Mouse (Mus musculus): Measurements from ENCODE around the gene S1pr4. TPM values are rescaled to one million over a fixed set of nuclear protein-coding genes. Genes with fewer than 3 reads are reported as not detected.
A peak's percentile ranks its signal among the peaks of the same experiment; 100 is the strongest.

The S1pr4 gene
- polyA plus RNA-seq, 1 experiment from 2014 or later, result 0.54 TPM

DNA sequence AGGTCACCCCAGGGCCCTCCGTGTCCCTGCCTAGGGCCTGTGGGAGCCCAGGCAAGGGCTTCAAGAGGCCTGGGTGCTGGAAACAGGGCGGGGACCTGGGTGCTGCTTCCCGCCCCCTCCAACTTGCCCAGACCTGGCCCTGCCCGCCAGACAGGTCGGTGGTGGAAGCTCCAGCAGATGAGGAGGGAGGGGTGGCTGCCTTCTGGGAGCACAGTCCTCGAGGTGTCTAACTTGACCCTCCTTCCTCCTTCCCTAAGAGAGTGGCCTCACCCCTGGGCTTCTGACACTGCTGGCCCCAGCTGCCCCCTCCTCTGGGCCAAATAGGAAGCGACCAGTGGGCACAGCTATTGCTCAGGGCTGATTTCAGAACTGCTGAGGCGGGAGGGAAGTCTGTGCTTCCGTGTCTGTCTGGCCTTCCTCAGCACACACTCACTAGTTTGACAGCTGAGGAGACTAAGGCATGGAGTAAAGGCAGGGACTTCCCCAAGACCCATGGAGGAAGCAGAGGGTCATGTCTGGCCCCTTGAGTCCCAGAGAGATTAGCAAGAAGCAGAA lies 24.2 kb upstream of the S1pr4 start, which contains the start of gene Gna15:
Gene Gna15, minus strand, starts transcription at position 175 of the 555 bp plus-strand sequence.
- H3K27me3 ChIP-seq (ENCODE audit: control insufficient read depth, insufficient read depth, low read length), result peaks cover 4% of the 10 kb centered on the region; the same call in 1 of the 2 replicates
- no peaks in the 10 kb centered on the region for H3K4me1 ChIP-seq (ENCODE audit: control insufficient read depth, insufficient read depth, low read length)
- H3K9ac ChIP-seq (ENCODE audit: low read depth, low read length), result 0 out of 2 replicates have a peak within 1 kb of the TSS, but pooled peaks have one; percentile 7
- H3K27ac ChIP-seq (ENCODE audit: low read depth, low read length), result no peak within 1 kb of the TSS
- H3K4me3 ChIP-seq (ENCODE audit: low read length), result no peak within 1 kb of the TSS
- peaks cover 6% of the 10 kb centered on the region; the same call in 1 of the 2 replicates for H3K36me3 ChIP-seq (ENCODE audit: control insufficient read depth, insufficient read depth, low read length)
- no peaks in the 10 kb centered on the region for H3K9me3 ChIP-seq (ENCODE audit: control insufficient read depth, low read length)
- H3K4me2 ChIP-seq (replicated peaks; ENCODE audit: low read depth, low read length), result no peak within 1 kb of the TSS
- WGBS, result 24% methylated on average over 9 of the region's 9 CpGs
- 0 out of 2 replicates have a peak, but pooled peaks have one; percentile 17 for ATAC-seq (ENCODE audit: low FRiP score, low TSS enrichment)

DNA sequence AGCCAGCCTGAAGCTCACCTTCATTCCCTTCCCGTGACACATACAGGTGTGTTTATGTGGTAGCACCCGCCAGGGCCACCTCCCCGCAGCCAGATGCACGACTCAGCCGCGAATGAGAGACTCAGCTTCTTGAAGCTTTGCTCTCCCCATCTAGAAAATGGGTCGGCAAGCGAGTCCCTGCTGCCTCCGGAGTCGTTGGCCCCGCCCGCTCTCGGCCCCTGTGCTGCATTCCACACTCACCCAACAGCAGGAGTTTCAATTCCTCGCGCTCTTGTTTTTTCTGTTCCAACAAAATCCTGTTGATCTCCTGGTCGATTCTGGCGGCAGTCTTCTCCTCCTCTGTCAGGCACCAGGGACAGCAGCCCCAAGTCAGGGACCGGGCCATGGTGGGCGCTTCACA lies 23.6 kb upstream of the S1pr4 start:
- no peak for ATAC-seq (ENCODE audit: low FRiP score, low TSS enrichment)
- Histone ChIP-seq H3K9me3 (ENCODE audit: control insufficient read depth, low read length) (no peaks in the 10 kb centered on the region), H3K27me3 (ENCODE audit: control insufficient read depth, insufficient read depth, low read length) (peaks cover 4% of the 10 kb centered on the region; the same call in 1 of the 2 replicates), H3K4me3 (ENCODE audit: low read length) (no peak overlapping the region), H3K4me2 (replicated peaks; ENCODE audit: low read depth, low read length) (no peak overlapping the region), H3K27ac (ENCODE audit: low read depth, low read length) (no peak overlapping the region), H3K4me1 (ENCODE audit: control insufficient read depth, insufficient read depth, low read length) (no peaks in the 10 kb centered on the region), H3K36me3 (ENCODE audit: control insufficient read depth, insufficient read depth, low read length) (peaks cover under 1% of the 10 kb centered on the region; the same call in 1 of the 2 replicates), H3K9ac (ENCODE audit: low read depth, low read length) (no peak overlapping the region)
- WGBS, result 18% methylated on average over 19 of the region's 19 CpGs

DNA sequence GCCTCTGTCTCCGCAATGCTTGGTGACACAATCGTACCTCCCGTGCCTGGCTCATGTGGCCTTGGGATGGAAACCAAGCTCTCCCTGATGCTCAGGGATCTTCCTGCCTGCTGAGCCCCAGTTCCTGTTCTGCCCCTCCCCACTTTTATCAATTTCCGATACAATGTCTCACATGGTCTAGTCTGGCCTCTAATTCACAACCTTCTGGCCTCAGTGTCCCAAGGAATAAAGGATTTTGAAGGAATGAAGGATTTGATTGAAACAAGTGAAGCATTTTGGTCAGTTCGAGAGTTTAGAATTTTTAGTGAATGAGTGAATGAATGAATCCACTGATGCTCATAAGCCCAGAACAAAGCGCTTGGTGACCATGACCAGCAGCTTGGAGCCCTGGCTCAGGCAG lies 23.2 kb upstream of the S1pr4 start:
- Histone ChIP-seq H3K27me3 (ENCODE audit: control insufficient read depth, insufficient read depth, low read length) (peaks cover 4% of the 10 kb centered on the region; the same call in 1 of the 2 replicates), H3K4me2 (replicated peaks; ENCODE audit: low read depth, low read length) (no peak overlapping the region), H3K9ac (ENCODE audit: low read depth, low read length) (no peak overlapping the region), H3K4me1 (ENCODE audit: control insufficient read depth, insufficient read depth, low read length) (no peaks in the 10 kb centered on the region), H3K36me3 (ENCODE audit: control insufficient read depth, insufficient read depth, low read length) (no peaks in the 10 kb centered on the region), H3K9me3 (ENCODE audit: control insufficient read depth, low read length) (no peaks in the 10 kb centered on the region), H3K27ac (ENCODE audit: low read depth, low read length) (no peak overlapping the region), H3K4me3 (ENCODE audit: low read length) (no peak overlapping the region)
- WGBS, result 82% methylated on average over 6 of the region's 6 CpGs
- no peak for ATAC-seq (ENCODE audit: low FRiP score, low TSS enrichment)

DNA sequence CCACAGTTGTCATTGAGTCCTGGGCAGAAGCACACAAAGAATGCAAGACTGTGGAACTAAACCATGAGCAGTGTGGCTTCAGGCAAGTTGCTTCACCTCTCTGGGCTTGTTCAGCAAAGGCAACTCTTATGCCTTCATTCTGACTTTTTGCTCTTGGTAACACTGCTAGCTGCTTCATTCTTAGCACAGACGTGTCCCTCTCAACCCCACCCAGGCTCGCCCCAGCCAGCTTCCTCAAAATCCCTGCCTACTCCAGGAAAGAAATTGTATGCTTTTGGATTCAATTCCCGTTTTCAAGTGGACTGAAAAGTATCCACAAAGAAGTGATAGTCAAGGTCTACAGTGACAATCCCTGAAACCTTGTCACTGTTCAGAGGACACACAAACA lies 20.0 kb upstream of the S1pr4 start:
- 75% methylated on average over 3 of the region's 3 CpGs for WGBS
- Histone ChIP-seq H3K9ac (ENCODE audit: low read depth, low read length) (no peak overlapping the region), H3K27me3 (ENCODE audit: control insufficient read depth, insufficient read depth, low read length) (peaks cover 4% of the 10 kb centered on the region; the same call in 1 of the 2 replicates)

DNA sequence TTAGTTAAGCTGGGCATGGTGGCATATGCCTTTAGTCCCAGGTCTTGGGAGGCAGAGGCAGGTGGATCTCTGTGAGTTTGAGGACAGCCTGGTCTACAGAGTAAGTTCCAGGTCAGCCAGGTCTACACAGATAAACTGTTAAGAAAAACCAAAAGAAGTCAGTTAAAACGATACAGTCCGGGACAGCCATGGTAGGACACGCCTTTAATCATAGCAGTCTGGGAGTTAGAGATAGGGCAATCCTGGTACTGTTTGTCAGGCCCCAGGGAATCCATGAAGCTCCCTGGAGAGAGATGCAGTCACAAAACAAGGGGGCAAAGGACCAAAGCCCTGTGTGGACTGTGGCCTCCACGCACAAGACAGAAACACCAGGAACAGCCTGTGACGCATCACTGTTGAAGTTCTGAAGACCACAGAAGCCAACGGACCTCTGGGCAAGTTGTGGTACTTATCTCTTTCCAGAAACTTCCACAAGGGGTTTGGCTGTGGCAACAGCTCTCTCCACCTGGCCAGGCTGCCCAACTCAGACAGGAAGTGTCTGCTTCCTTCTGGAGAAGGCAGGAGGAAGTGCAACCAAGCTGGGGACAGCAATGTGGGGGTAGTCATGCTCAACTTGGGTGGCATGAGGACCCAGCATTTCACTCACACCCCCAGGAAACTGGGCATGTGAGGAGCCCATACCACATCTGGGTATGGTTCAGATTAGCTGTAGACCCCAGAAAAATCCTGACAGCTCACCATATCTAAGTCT lies 19.5 kb upstream of the S1pr4 start:
- 85% methylated on average over 6 of the region's 6 CpGs for whole genome bisulfite sequencing
- Histone ChIP-seq H3K4me3 (ENCODE audit: low read length) (no peak overlapping the region), H3K9me3 (ENCODE audit: control insufficient read depth, low read length) (no peaks in the 10 kb centered on the region), H3K36me3 (ENCODE audit: control insufficient read depth, insufficient read depth, low read length) (no peaks in the 10 kb centered on the region), H3K27me3 (ENCODE audit: control insufficient read depth, insufficient read depth, low read length) (peaks cover 4% of the 10 kb centered on the region; the same call in 1 of the 2 replicates), H3K4me2 (replicated peaks; ENCODE audit: low read depth, low read length) (no peak overlapping the region), H3K4me1 (ENCODE audit: control insufficient read depth, insufficient read depth, low read length) (no peaks in the 10 kb centered on the region), H3K27ac (ENCODE audit: low read depth, low read length) (no peak overlapping the region), H3K9ac (ENCODE audit: low read depth, low read length) (no peak overlapping the region)
- no peak for ATAC-seq (ENCODE audit: low FRiP score, low TSS enrichment)

More for the DNA sequence above, 20.0 kb upstream of the S1pr4 start:
- H3K9me3 ChIP-seq (ENCODE audit: control insufficient read depth, low read length), result no peaks in the 10 kb centered on the region
- no peak overlapping the region for H3K27ac ChIP-seq (ENCODE audit: low read depth, low read length)
- H3K36me3 ChIP-seq (ENCODE audit: control insufficient read depth, insufficient read depth, low read length), result no peaks in the 10 kb centered on the region
- H3K4me2 ChIP-seq (replicated peaks; ENCODE audit: low read depth, low read length), result no peak overlapping the region
- no peak overlapping the region for H3K4me3 ChIP-seq (ENCODE audit: low read length)
- H3K4me1 ChIP-seq (ENCODE audit: control insufficient read depth, insufficient read depth, low read length), result no peaks in the 10 kb centered on the region
- no peak for ATAC-seq (ENCODE audit: low FRiP score, low TSS enrichment)

DNA sequence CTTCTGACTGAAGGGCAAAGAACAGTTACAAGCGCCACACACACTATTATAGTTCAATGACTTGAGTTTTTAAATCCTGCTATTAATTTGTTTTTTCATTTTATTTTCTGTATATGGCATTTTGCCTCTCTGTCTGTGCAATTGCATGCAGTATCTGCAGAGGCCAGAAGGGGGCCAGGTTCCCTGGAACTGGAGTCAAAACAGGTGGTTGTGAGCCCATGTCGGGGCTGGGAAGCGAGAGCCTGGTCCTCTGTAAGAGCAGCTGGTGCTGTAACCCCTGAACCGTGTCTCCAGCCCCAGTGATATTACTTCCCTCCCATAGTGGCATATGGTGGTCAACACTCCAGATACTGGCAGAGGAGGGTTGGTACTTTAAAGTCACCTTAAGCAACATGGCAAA lies 18.6 kb upstream of the S1pr4 start:
- H3K9me3 ChIP-seq (ENCODE audit: control insufficient read depth, low read length), result no peaks in the 10 kb centered on the region; the same call in 1 of the 2 replicates
- WGBS, result 13% methylated on average over 4 of the region's 4 CpGs
- ATAC-seq (ENCODE audit: low FRiP score, low TSS enrichment), result peak; percentile 77; the same call in 1 of the 2 replicates

DNA sequence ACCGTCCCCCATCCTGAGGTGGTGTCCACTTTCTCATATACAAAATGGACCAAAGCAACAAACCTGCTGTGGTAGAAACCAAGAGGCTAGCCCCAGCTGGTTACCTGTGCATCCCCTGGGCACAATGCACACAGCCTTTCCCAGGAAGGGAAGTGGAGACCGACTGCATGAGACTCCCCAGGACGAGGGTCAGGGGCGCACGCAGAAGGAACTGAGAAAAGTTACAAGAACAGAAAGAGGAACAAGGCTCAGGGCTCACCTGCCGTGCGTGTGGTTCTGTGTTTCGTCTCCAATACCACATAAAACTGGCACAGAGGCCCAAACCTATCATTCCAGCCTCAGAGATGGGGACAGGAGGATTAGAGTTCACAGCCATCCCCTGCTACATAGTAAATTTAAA lies 17.3 kb upstream of the S1pr4 start:
- Histone ChIP-seq H3K36me3 (ENCODE audit: control insufficient read depth, insufficient read depth, low read length) (no peaks in the 10 kb centered on the region), H3K4me2 (replicated peaks; ENCODE audit: low read depth, low read length) (no peak overlapping the region), H3K4me1 (ENCODE audit: control insufficient read depth, insufficient read depth, low read length) (no peaks in the 10 kb centered on the region), H3K9me3 (ENCODE audit: control insufficient read depth, low read length) (no peaks in the 10 kb centered on the region; the same call in 1 of the 2 replicates), H3K27me3 (ENCODE audit: control insufficient read depth, insufficient read depth, low read length) (no peaks in the 10 kb centered on the region), H3K4me3 (ENCODE audit: low read length) (no peak overlapping the region), H3K9ac (ENCODE audit: low read depth, low read length) (no peak overlapping the region), H3K27ac (ENCODE audit: low read depth, low read length) (no peak overlapping the region)
- 76% methylated on average over 8 of the region's 8 CpGs for WGBS
- ATAC-seq (ENCODE audit: low FRiP score, low TSS enrichment), result no peak

More for the DNA sequence above, 18.6 kb upstream of the S1pr4 start:
- Histone ChIP-seq H3K4me1 (ENCODE audit: control insufficient read depth, insufficient read depth, low read length) (no peaks in the 10 kb centered on the region), H3K4me2 (replicated peaks; ENCODE audit: low read depth, low read length) (no peak overlapping the region), H3K4me3 (ENCODE audit: low read length) (no peak overlapping the region), H3K9ac (ENCODE audit: low read depth, low read length) (no peak overlapping the region), H3K27me3 (ENCODE audit: control insufficient read depth, insufficient read depth, low read length) (peaks cover 2% of the 10 kb centered on the region; the same call in 1 of the 2 replicates), H3K36me3 (ENCODE audit: control insufficient read depth, insufficient read depth, low read length) (no peaks in the 10 kb centered on the region), H3K27ac (ENCODE audit: low read depth, low read length) (no peak overlapping the region)

DNA sequence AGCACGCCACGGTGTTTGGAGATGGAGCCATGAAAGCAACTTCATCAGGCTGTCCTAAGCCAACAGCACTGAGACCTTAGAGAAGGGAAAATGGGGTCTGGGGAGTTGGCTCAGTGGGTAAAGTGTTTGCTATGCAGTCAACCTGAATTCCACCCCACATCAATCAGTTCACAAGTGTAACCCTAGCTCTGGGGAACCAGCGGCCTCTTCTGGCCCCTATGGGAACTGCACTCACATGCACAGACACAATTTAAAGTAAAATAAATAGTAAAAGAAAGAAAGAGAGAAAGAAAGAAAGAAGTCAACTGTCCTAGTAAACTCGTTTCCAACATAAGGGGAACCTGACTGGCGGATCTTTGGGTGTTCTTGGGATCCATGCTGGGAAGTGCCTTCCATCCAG lies 13.9 kb upstream of the S1pr4 start:
- no peaks in the 10 kb centered on the region for H3K36me3 ChIP-seq (ENCODE audit: control insufficient read depth, insufficient read depth, low read length)
- H3K27ac ChIP-seq (ENCODE audit: low read depth, low read length), result no peak overlapping the region
- H3K27me3 ChIP-seq (ENCODE audit: control insufficient read depth, insufficient read depth, low read length), result no peaks in the 10 kb centered on the region
- no peak overlapping the region for H3K4me3 ChIP-seq (ENCODE audit: low read length)
- no peaks in the 10 kb centered on the region; the same call in 1 of the 2 replicates for H3K9me3 ChIP-seq (ENCODE audit: control insufficient read depth, low read length)
- ATAC-seq (ENCODE audit: low FRiP score, low TSS enrichment), result no peak
- H3K4me2 ChIP-seq (replicated peaks; ENCODE audit: low read depth, low read length), result no peak overlapping the region
- 85% methylated on average over 5 of the region's 5 CpGs for WGBS
- H3K4me1 ChIP-seq (ENCODE audit: control insufficient read depth, insufficient read depth, low read length), result no peaks in the 10 kb centered on the region
- no peak overlapping the region for H3K9ac ChIP-seq (ENCODE audit: low read depth, low read length)

DNA sequence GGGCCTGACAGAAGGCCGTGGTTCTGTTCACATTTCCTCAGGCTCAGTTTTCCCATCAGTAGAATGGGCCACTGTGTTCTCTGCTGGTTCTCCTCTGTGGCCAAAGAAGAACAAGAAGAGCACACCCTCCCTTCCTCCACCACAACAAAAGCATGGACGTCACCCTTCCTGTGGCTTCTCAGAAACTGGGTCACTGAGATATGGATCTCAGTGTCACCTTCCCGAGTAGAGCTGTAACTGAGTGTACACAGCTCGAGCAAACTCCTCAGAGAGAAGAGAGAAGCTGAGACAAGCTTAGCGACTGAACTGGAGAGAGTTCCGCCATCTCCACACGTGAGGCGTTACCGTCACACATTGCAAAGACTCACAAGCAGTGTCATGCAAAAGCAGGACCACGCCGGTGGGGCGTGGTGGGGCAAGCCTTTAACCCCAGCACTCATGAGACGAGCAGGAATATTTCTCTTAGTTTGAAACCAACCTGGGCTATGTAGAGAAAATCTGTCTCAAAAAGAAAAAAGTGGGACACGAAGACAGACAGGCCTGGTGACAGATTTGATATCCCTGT lies 10.4 kb upstream of the S1pr4 start:
- H3K4me2 ChIP-seq (replicated peaks; ENCODE audit: low read depth, low read length), result no peak overlapping the region
- H3K36me3 ChIP-seq (ENCODE audit: control insufficient read depth, insufficient read depth, low read length), result no peaks in the 10 kb centered on the region
- 75% methylated on average over 14 of the region's 14 CpGs for WGBS
- ATAC-seq (ENCODE audit: low FRiP score, low TSS enrichment), result no peak
- no peaks in the 10 kb centered on the region for H3K27me3 ChIP-seq (ENCODE audit: control insufficient read depth, insufficient read depth, low read length)
- H3K27ac ChIP-seq (ENCODE audit: low read depth, low read length), result no peak overlapping the region
- H3K9me3 ChIP-seq (ENCODE audit: control insufficient read depth, low read length), result no peaks in the 10 kb centered on the region; the same call in 1 of the 2 replicates
- H3K4me3 ChIP-seq (ENCODE audit: low read length), result no peak overlapping the region
- H3K9ac ChIP-seq (ENCODE audit: low read depth, low read length), result no peak overlapping the region
- no peaks in the 10 kb centered on the region for H3K4me1 ChIP-seq (ENCODE audit: control insufficient read depth, insufficient read depth, low read length)

Measured in kidney, embryonic 14.5 days (tissue).